8 mouse cellular contexts compared by ENCODE assay signal in genomic region chr10:63024580-63024910, GRCm38 (mm10). TPM values are rescaled to one million over a fixed set of nuclear protein-coding genes. Genes with fewer than 3 reads are reported as not detected.
DNase-seq lines count a peak whose midpoint lies in the region; ATAC-seq lines count a peak whose summit lies in the region.

No protein-coding gene starts in this region.

- peak overlapping the region; percentile 88 for H3K27ac ChIP-seq in brown adipose tissue, adult 24 weeks (replicated peaks; ENCODE audit: low read depth, low read length)
- H3K27ac ChIP-seq in forebrain, embryonic 15.5 days (replicated peaks): peak overlapping the region; percentile 100
- peak overlapping the region; percentile 100 for H3K27ac ChIP-seq in hindbrain, embryonic 11.5 days (ENCODE audit: low read depth, low read length)
- peak overlapping the region; percentile 100 for H3K27ac ChIP-seq in limb, embryonic 13.5 days
- H3K27ac ChIP-seq in midbrain, embryonic 12.5 days (replicated peaks): peak overlapping the region; percentile 100

- H3K4me3 ChIP-seq in brown adipose tissue, adult 24 weeks (ENCODE audit: insufficient read depth, low read depth, low read length): peak overlapping the region; percentile 72
- H3K4me3 ChIP-seq in forebrain, embryonic 15.5 days: peak overlapping the region; percentile 85
- peak overlapping the region; percentile 97 for H3K4me3 ChIP-seq in hindbrain, embryonic 11.5 days (ENCODE audit: low read depth, low read length)
- H3K4me3 ChIP-seq in limb, embryonic 13.5 days: peak overlapping the region; percentile 91
- H3K4me3 ChIP-seq in midbrain, embryonic 12.5 days: peak overlapping the region; percentile 81

- no peaks in the 10 kb centered on the region for H3K36me3 ChIP-seq in forebrain, embryonic 15.5 days
- H3K36me3 ChIP-seq in hindbrain, embryonic 11.5 days (ENCODE audit: control insufficient read depth, insufficient read depth, low read length): no peaks in the 10 kb centered on the region
- H3K36me3 ChIP-seq in limb, embryonic 13.5 days: no peaks in the 10 kb centered on the region
- H3K36me3 ChIP-seq in midbrain, embryonic 12.5 days: no peaks in the 10 kb centered on the region

- H3K27me3 ChIP-seq in forebrain, embryonic 15.5 days: no peaks in the 10 kb centered on the region
- H3K27me3 ChIP-seq in hindbrain, embryonic 11.5 days (ENCODE audit: control insufficient read depth, insufficient read depth, low read length): no peaks in the 10 kb centered on the region
- no peaks in the 10 kb centered on the region for H3K27me3 ChIP-seq in limb, embryonic 13.5 days
- no peaks in the 10 kb centered on the region for H3K27me3 ChIP-seq in midbrain, embryonic 12.5 days

- DNase-seq in frontal cortex, postnatal 36 days (ENCODE audit: low spot score in 2 of 2): no peak
- DNase-seq in hindbrain, embryonic 11.5 days (ENCODE audit: low spot score): peak; percentile 70
- DNase-seq in spleen, postnatal 4 days (ENCODE audit: low spot score in 2 of 2): peak; percentile 37 to 70

- no peaks in the 10 kb centered on the region for H3K9me3 ChIP-seq in forebrain, embryonic 15.5 days
- no peaks in the 10 kb centered on the region for H3K9me3 ChIP-seq in hindbrain, embryonic 11.5 days (ENCODE audit: control insufficient read depth, low read length)
- H3K9me3 ChIP-seq in limb, embryonic 13.5 days: no peaks in the 10 kb centered on the region
- no peaks in the 10 kb centered on the region for H3K9me3 ChIP-seq in midbrain, embryonic 12.5 days

- peak overlapping the region; percentile 59 for H3K4me2 ChIP-seq in forebrain, embryonic 15.5 days (replicated peaks)
- H3K4me2 ChIP-seq in hindbrain, embryonic 11.5 days (replicated peaks; ENCODE audit: low read depth, low read length): peak overlapping the region; percentile 58
- H3K4me2 ChIP-seq in limb, embryonic 13.5 days (replicated peaks): peak overlapping the region; percentile 66
- peak overlapping the region; percentile 73 for H3K4me2 ChIP-seq in midbrain, embryonic 12.5 days (replicated peaks)

- H3K9ac ChIP-seq in forebrain, embryonic 15.5 days (replicated peaks): peak overlapping the region; percentile 99
- peak overlapping the region; percentile 75 for H3K9ac ChIP-seq in hindbrain, embryonic 11.5 days (ENCODE audit: low read depth, low read length)
- H3K9ac ChIP-seq in limb, embryonic 13.5 days: peak overlapping the region; percentile 79
- peak overlapping the region; percentile 71 for H3K9ac ChIP-seq in midbrain, embryonic 12.5 days (replicated peaks)

- peaks cover 3% of the 10 kb centered on the region for H3K4me1 ChIP-seq in brown adipose tissue, adult 24 weeks (ENCODE audit: control insufficient read depth, insufficient read depth, insufficient read length, low read length)
- H3K4me1 ChIP-seq in forebrain, embryonic 15.5 days: peaks cover 54% of the 10 kb centered on the region
- H3K4me1 ChIP-seq in hindbrain, embryonic 11.5 days (replicated peaks; ENCODE audit: control insufficient read depth, insufficient read depth, low read length): peaks cover 2% of the 10 kb centered on the region; the same call in 1 of the 2 replicates
- peaks cover 40% of the 10 kb centered on the region for H3K4me1 ChIP-seq in limb, embryonic 13.5 days
- peaks cover 59% of the 10 kb centered on the region for H3K4me1 ChIP-seq in midbrain, embryonic 12.5 days

- ATAC-seq in frontal cortex, adult (ENCODE audit: low TSS enrichment): peak; percentile 22
- ATAC-seq in forebrain, embryonic 15.5 days (replicated peaks): peak; percentile 18
- ATAC-seq in hindbrain, embryonic 11.5 days (ENCODE audit: low FRiP score): peak; percentile 39
- peak; percentile 18; the same call in 1 of the 2 replicates for ATAC-seq in limb, embryonic 13.5 days (ENCODE audit: low FRiP score, low read depth)
- peak; percentile 25 for ATAC-seq in midbrain, embryonic 12.5 days (ENCODE audit: low FRiP score, low read depth)

- under 1% methylated on average over 8 of the region's 8 CpGs for WGBS in forebrain, embryonic 15.5 days
- WGBS in hindbrain, embryonic 11.5 days: 0% methylated on average over 8 of the region's 8 CpGs
- WGBS in limb, embryonic 13.5 days: under 1% methylated on average over 8 of the region's 8 CpGs
- 0% methylated on average over 8 of the region's 8 CpGs for WGBS in midbrain, embryonic 12.5 days

RNA-seq across cellular contexts. Expression of gene Pbld2, which starts 0.4 kb away (rescaled TPM):
- polyA plus RNA-seq in brown adipose tissue, adult 24 weeks (2012; ENCODE audit: insufficient read depth, insufficient read length, missing spikeins): 0.58 and 1.9 TPM in 2 replicates
- polyA plus RNA-seq in forebrain, embryonic 15.5 days (2015; fragmentation: Nextera tagmentation; extraction: Ambion mirVana): 1.1 and 1.8 TPM in 2 replicates
- polyA plus RNA-seq in hindbrain, embryonic 11.5 days (2014; fragmentation: Nextera tagmentation; extraction: Ambion mirVana): 1.3 and 1.5 TPM in 2 replicates
- polyA plus RNA-seq in limb, embryonic 13.5 days (2015; fragmentation: Nextera tagmentation; extraction: Ambion mirVana): 0.56 and 0.98 TPM in 2 replicates
- 1.0 and 1.2 TPM in 2 replicates for polyA plus RNA-seq in midbrain, embryonic 12.5 days (2016; fragmentation: Nextera tagmentation; extraction: Ambion mirVana)

RNA-seq across cellular contexts. Expression of gene Hnrnph3, which starts 0.5 kb away (rescaled TPM):
- 30.0 and 45.4 TPM in 2 replicates for polyA plus RNA-seq in brown adipose tissue, adult 24 weeks (2012; ENCODE audit: insufficient read depth, insufficient read length, missing spikeins)
- 191 and 209 TPM in 2 replicates for polyA plus RNA-seq in forebrain, embryonic 15.5 days (2015; fragmentation: Nextera tagmentation; extraction: Ambion mirVana)
- 163 and 166 TPM in 2 replicates for polyA plus RNA-seq in hindbrain, embryonic 11.5 days (2014; fragmentation: Nextera tagmentation; extraction: Ambion mirVana)
- polyA plus RNA-seq in limb, embryonic 13.5 days (2015; fragmentation: Nextera tagmentation; extraction: Ambion mirVana): 137 and 140 TPM in 2 replicates
- 265 and 271 TPM in 2 replicates for polyA plus RNA-seq in midbrain, embryonic 12.5 days (2016; fragmentation: Nextera tagmentation; extraction: Ambion mirVana)

RNA-seq across cellular contexts. Expression of gene Pbld1, which starts 35.4 kb away (rescaled TPM):
- 5.3 TPM in 2 replicates for polyA plus RNA-seq in brown adipose tissue, adult 24 weeks (2012; ENCODE audit: insufficient read depth, insufficient read length, missing spikeins)
- polyA plus RNA-seq in forebrain, embryonic 15.5 days (2015; fragmentation: Nextera tagmentation; extraction: Ambion mirVana): 0.87 and 1.6 TPM in 2 replicates
- polyA plus RNA-seq in hindbrain, embryonic 11.5 days (2014; fragmentation: Nextera tagmentation; extraction: Ambion mirVana): 0.78 and 1.2 TPM in 2 replicates
- 1.2 and 1.3 TPM in 2 replicates for polyA plus RNA-seq in limb, embryonic 13.5 days (2015; fragmentation: Nextera tagmentation; extraction: Ambion mirVana)
- 1.2 TPM in 2 replicates for polyA plus RNA-seq in midbrain, embryonic 12.5 days (2016; fragmentation: Nextera tagmentation; extraction: Ambion mirVana)

RNA-seq across cellular contexts. Expression of gene Rufy2, which starts 44.5 kb away (rescaled TPM):
- polyA plus RNA-seq in brown adipose tissue, adult 24 weeks (2012; ENCODE audit: insufficient read depth, insufficient read length, missing spikeins): 4.2 and 7.5 TPM in 2 replicates
- 58.3 and 63.6 TPM in 2 replicates for polyA plus RNA-seq in forebrain, embryonic 15.5 days (2015; fragmentation: Nextera tagmentation; extraction: Ambion mirVana)
- 24.8 and 35.0 TPM in 2 replicates for polyA plus RNA-seq in hindbrain, embryonic 11.5 days (2014; fragmentation: Nextera tagmentation; extraction: Ambion mirVana)
- 33.7 and 34.8 TPM in 2 replicates for polyA plus RNA-seq in limb, embryonic 13.5 days (2015; fragmentation: Nextera tagmentation; extraction: Ambion mirVana)
- polyA plus RNA-seq in midbrain, embryonic 12.5 days (2016; fragmentation: Nextera tagmentation; extraction: Ambion mirVana): 37.6 and 38.3 TPM in 2 replicates

Comparison
In these comparisons a context has a peak if more than half of its experiments do, and no peak if none do; other contexts are left out.
1. DNase-seq: peak in hindbrain, embryonic 11.5 days (single experiment) and spleen, postnatal 4 days (2 of 2); none in frontal cortex, postnatal 36 days (0 of 2).
2. Peak in every context shown above with its lines, with median percentiles within 50 percentile points of each other: ATAC-seq, H3K27ac ChIP-seq, H3K4me3 ChIP-seq, H3K4me2 ChIP-seq and H3K9ac ChIP-seq.